Mouse (Mus musculus): ENCODE results near the gene Nol9. TPM values are rescaled to one million over a fixed set of nuclear protein-coding genes. Genes with fewer than 3 reads are reported as not detected.

The Nol9 gene
- polyA plus RNA-seq, 1 experiment: 71.7 TPM

DNA sequence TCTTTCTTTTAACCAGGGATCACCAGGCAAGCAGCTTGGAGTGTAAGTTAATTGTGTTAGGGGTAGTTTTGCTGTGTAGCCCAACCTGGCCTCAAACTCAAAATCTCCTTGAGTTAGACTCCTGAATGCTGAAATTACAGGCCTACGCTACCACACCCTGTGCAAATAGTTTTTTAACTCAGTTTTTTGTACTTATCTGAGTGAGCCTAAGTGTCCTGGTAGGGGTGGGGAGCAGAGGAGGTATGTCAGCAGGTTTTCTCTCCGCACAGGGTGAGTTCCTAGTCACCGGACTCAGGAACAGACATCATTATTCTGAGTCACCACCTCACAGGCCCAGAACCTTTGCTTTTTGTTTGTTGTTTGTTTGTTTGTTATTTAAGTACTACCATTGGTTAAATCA is 37.1 kb upstream of the Nol9 start:
- no peak for TF ChIP-seq POLR2A (IDR thresholded peaks at IDR 0.05; ENCODE audit: insufficient read depth, low read length)
- no peak for TF ChIP-seq EP300 (IDR thresholded peaks at IDR 0.05; ENCODE audit: insufficient read depth, low read depth, low read length)
- no peak for TF ChIP-seq CTCF (IDR thresholded peaks at IDR 0.05; ENCODE audit: low read depth, low read length)
- Histone ChIP-seq H3K4me1 (ENCODE audit: control insufficient read depth, insufficient read depth, low read length) (no peaks in the 10 kb centered on the region), H3K9me3 (replicated peaks; ENCODE audit: control insufficient read depth, insufficient read depth, low read length, poor library complexity, severe bottlenecking) (no peaks in the 10 kb centered on the region), H3K9ac (ENCODE audit: low read depth, poor library complexity, severe bottlenecking) (no peak overlapping the region), H3K27ac (ENCODE audit: insufficient read depth, low read length) (no peak overlapping the region), H3K27me3 (ENCODE audit: control insufficient read depth, insufficient read depth, low read length, poor library complexity, severe bottlenecking) (no peaks in the 10 kb centered on the region), H3K36me3 (ENCODE audit: control insufficient read depth, insufficient read depth, low read length, poor library complexity, severe bottlenecking) (no peaks in the 10 kb centered on the region), H3K4me3 (ENCODE audit: low read depth, low read length) (no peak overlapping the region)

DNA sequence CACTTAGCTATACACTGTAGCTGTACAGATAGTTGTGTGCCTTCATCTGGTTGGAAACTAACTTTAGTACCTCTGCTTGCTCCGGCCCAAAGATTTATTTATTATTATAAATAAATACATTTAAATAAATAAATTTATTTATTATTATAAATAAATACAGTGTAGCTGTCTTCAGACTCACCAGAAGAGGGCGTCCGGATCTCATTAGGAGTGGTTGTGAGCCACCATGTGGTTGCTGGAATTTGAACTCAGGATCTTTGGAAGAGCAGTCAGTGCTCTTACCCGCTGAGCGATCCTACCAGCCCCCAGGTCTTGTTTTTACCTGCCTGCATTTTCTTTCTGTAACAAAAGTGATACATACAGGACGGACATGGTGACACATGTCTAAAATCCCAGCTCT is 33.0 kb upstream of the Nol9 start:
- Histone ChIP-seq H3K27me3 (ENCODE audit: control insufficient read depth, insufficient read depth, low read length, poor library complexity, severe bottlenecking) (no peaks in the 10 kb centered on the region), H3K27ac (ENCODE audit: insufficient read depth, low read length) (peak overlapping the region; percentile 84), H3K4me3 (ENCODE audit: low read depth, low read length) (no peak overlapping the region), H3K9ac (ENCODE audit: low read depth, poor library complexity, severe bottlenecking) (no peak overlapping the region), H3K36me3 (ENCODE audit: control insufficient read depth, insufficient read depth, low read length, poor library complexity, severe bottlenecking) (no peaks in the 10 kb centered on the region), H3K9me3 (replicated peaks; ENCODE audit: control insufficient read depth, insufficient read depth, low read length, poor library complexity, severe bottlenecking) (no peaks in the 10 kb centered on the region), H3K4me1 (ENCODE audit: control insufficient read depth, insufficient read depth, low read length) (no peaks in the 10 kb centered on the region)
- TF ChIP-seq CTCF (IDR thresholded peaks at IDR 0.05; ENCODE audit: low read depth, low read length) (no peak), POLR2A (IDR thresholded peaks at IDR 0.05; ENCODE audit: insufficient read depth, low read length) (no peak), EP300 (IDR thresholded peaks at IDR 0.05; ENCODE audit: insufficient read depth, low read depth, low read length) (no peak)

DNA sequence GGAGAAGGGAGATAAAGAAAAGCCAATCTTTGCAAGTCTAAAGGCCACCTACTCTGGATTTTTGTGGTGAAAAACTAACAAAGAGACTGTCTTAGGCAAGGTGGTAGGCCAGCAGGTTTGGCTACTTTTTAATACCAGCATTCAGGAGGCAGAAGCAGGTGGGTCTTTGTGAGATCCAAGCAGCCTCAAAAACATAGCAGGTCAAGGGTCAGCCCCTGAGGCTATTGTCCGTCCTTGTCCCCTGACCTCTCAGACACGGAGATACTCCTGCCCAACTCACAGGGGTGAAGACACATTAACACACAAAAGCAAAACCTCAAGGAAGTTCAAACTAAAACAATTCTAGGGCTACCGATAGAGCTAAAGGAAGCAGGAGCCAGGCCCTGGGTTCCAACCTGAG is 32.3 kb upstream of the Nol9 start:
- no peaks in the 10 kb centered on the region for H3K9me3 ChIP-seq (replicated peaks; ENCODE audit: control insufficient read depth, insufficient read depth, low read length, poor library complexity, severe bottlenecking)
- H3K4me1 ChIP-seq (ENCODE audit: control insufficient read depth, insufficient read depth, low read length): no peaks in the 10 kb centered on the region
- TF ChIP-seq EP300 (IDR thresholded peaks at IDR 0.05; ENCODE audit: insufficient read depth, low read depth, low read length): peak; percentile 98
- no peak for TF ChIP-seq CTCF (IDR thresholded peaks at IDR 0.05; ENCODE audit: low read depth, low read length)
- peaks cover 2% of the 10 kb centered on the region; the same call in 1 of the 2 replicates for H3K36me3 ChIP-seq (ENCODE audit: control insufficient read depth, insufficient read depth, low read length, poor library complexity, severe bottlenecking)
- H3K9ac ChIP-seq (ENCODE audit: low read depth, poor library complexity, severe bottlenecking): no peak overlapping the region
- no peak overlapping the region for H3K4me3 ChIP-seq (ENCODE audit: low read depth, low read length)
- no peaks in the 10 kb centered on the region for H3K27me3 ChIP-seq (ENCODE audit: control insufficient read depth, insufficient read depth, low read length, poor library complexity, severe bottlenecking)
- peak overlapping the region; percentile 84 for H3K27ac ChIP-seq (ENCODE audit: insufficient read depth, low read length)

DNA sequence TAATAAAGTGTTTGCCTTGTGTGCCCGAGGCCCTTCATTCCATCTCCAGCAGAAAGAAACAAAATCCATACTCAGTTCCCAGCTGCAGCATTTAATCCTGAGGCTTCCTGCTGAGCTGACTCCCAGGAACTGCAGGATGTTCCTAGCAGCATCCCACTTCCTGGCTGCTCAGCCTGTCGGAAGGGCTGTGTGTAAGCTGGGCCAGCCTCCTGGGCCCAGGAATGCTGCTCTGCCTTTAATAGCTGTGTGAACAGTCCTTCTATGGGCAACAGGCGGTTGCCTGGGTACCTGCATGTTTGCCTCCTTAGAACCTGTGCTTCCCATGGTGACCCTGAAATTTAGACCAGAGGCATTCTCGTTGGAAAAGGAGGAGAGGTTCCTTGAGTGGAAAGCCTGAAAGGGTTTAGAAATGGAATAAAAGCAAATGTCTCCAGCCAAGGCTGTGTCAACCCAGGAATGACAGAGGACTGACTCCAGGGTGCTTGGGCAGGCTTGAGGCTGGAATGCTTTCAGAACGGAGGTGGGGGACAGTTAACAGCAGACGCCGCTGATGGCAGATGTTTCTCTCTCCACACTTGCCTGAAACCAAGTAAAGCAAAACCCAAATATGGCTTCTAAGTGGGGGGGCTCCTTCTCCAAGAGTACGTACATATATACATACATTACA is 31.5 kb upstream of the Nol9 start:
- Histone ChIP-seq H3K4me3 (ENCODE audit: low read depth, low read length) (peak overlapping the region; percentile 65), H3K27ac (ENCODE audit: insufficient read depth, low read length) (peak overlapping the region; percentile 71), H3K9ac (ENCODE audit: low read depth, poor library complexity, severe bottlenecking) (peak overlapping the region; percentile 69; the same call in 1 of the 2 replicates), H3K27me3 (ENCODE audit: control insufficient read depth, insufficient read depth, low read length, poor library complexity, severe bottlenecking) (no peaks in the 10 kb centered on the region), H3K9me3 (replicated peaks; ENCODE audit: control insufficient read depth, insufficient read depth, low read length, poor library complexity, severe bottlenecking) (no peaks in the 10 kb centered on the region), H3K4me1 (ENCODE audit: control insufficient read depth, insufficient read depth, low read length) (no peaks in the 10 kb centered on the region), H3K36me3 (ENCODE audit: control insufficient read depth, insufficient read depth, low read length, poor library complexity, severe bottlenecking) (peaks cover 7% of the 10 kb centered on the region)
- TF ChIP-seq CTCF (IDR thresholded peaks at IDR 0.05; ENCODE audit: low read depth, low read length) (no peak), EP300 (IDR thresholded peaks at IDR 0.05; ENCODE audit: insufficient read depth, low read depth, low read length) (peak; percentile 55; the same call in 1 of the 2 replicates)

DNA sequence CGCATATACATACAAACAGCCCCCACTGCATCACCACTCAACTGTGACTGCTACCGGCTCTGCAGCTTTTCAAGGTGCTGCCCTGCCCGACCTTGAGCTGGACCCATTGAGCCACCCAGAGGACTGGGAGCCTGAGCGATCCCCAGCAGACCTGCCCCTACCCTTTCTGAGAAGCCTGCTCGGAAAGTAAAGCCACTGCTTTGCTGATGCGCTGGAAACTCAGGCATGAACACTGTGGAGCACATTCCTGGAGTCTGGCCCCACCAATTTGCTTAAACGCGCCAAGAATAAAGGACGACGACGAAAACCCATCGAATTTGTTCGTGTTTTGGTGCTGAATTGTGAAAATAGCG is 31.0 kb upstream of the Nol9 start:
- Histone ChIP-seq H3K4me3 (ENCODE audit: low read depth, low read length) (peak overlapping the region; percentile 65), H3K27ac (ENCODE audit: insufficient read depth, low read length) (no peak overlapping the region), H3K27me3 (ENCODE audit: control insufficient read depth, insufficient read depth, low read length, poor library complexity, severe bottlenecking) (no peaks in the 10 kb centered on the region), H3K36me3 (ENCODE audit: control insufficient read depth, insufficient read depth, low read length, poor library complexity, severe bottlenecking) (peaks cover 12% of the 10 kb centered on the region), H3K4me1 (ENCODE audit: control insufficient read depth, insufficient read depth, low read length) (no peaks in the 10 kb centered on the region), H3K9ac (ENCODE audit: low read depth, poor library complexity, severe bottlenecking) (peak overlapping the region; percentile 69), H3K9me3 (replicated peaks; ENCODE audit: control insufficient read depth, insufficient read depth, low read length, poor library complexity, severe bottlenecking) (no peaks in the 10 kb centered on the region)
- no peak for TF ChIP-seq EP300 (IDR thresholded peaks at IDR 0.05; ENCODE audit: insufficient read depth, low read depth, low read length)
- no peak for TF ChIP-seq CTCF (IDR thresholded peaks at IDR 0.05; ENCODE audit: low read depth, low read length)
- TF ChIP-seq POLR2A (IDR thresholded peaks at IDR 0.05; ENCODE audit: insufficient read depth, low read length): no peak

DNA sequence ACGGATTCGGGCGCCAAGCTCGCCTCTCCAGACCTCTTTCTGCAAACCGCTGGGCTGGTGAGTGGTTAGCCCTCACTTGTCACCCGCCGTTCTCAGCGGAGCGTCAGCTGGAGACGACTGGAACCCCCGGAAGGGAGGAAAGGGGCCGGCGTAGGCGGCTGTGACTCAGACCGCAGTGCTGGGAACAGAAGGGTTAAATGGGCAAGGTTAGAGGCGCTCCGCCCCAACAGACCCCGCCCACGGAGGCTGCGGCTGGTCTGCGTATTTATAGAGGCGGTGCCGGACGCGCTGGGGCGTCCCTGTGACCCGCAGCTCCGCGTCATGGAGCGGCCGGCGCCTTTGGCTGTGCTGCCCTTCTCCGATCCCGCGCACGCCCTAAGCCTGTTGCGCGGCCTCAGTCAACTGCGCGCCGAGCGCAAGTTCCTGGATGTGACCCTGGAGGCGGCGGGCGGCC is 30.5 kb upstream of the Nol9 start, which contains the start of gene Klhl21:
Gene Klhl21 (plus strand): TSS at position 182 of the 454 bp plus-strand sequence.
- Histone ChIP-seq H3K4me1 (ENCODE audit: control insufficient read depth, insufficient read depth, low read length) (no peaks in the 10 kb centered on the region), H3K27me3 (ENCODE audit: control insufficient read depth, insufficient read depth, low read length, poor library complexity, severe bottlenecking) (no peaks in the 10 kb centered on the region), H3K9ac (ENCODE audit: low read depth, poor library complexity, severe bottlenecking) (peak within 1 kb of the TSS; percentile 69), H3K9me3 (replicated peaks; ENCODE audit: control insufficient read depth, insufficient read depth, low read length, poor library complexity, severe bottlenecking) (no peaks in the 10 kb centered on the region), H3K36me3 (ENCODE audit: control insufficient read depth, insufficient read depth, low read length, poor library complexity, severe bottlenecking) (peaks cover 16% of the 10 kb centered on the region), H3K27ac (ENCODE audit: insufficient read depth, low read length) (peak within 1 kb of the TSS; percentile 71; the same call in 1 of the 2 replicates), H3K4me3 (ENCODE audit: low read depth, low read length) (peak within 1 kb of the TSS; percentile 93)
- no peak for TF ChIP-seq CTCF (IDR thresholded peaks at IDR 0.05; ENCODE audit: low read depth, low read length)
- TF ChIP-seq EP300 (IDR thresholded peaks at IDR 0.05; ENCODE audit: insufficient read depth, low read depth, low read length): no peak; the same call in 1 of the 2 replicates
- peak; percentile 94 for TF ChIP-seq POLR2A (IDR thresholded peaks at IDR 0.05; ENCODE audit: insufficient read depth, low read length)

All from ES-Bruce4 (cell line).